Mouse (Mus musculus) forebrain, embryonic 16.5 days (tissue): Measurements from ENCODE around the gene Thsd7b. TPM values are rescaled to one million over a fixed set of nuclear protein-coding genes. Genes with fewer than 3 reads are reported as not detected.
"Not testable (repeated sequence)": the region's sequence is repeated elsewhere in the genome, so short reads cannot be mapped to it uniquely, and the experiment has no call there.

Experiments
- ATAC-seq: fragments of 200-750 bp; cut with Nextera tagmentation; 2 replicates; pipeline ENCODE4 v1.8.0; 2017; ENCODE audit warnings: mild to moderate bottlenecking, moderate library complexity
- H3K27ac ChIP-seq: fragments of 300-500 bp; sonication (generic); 2 replicates; pipeline ENCODE4 v1.5.1; 2014; ENCODE audit warnings: low read length, control low read depth
- H3K27me3 ChIP-seq: fragments of 300-500 bp; sonication (generic); replicated peaks from 2 replicates; pipeline ENCODE4 v1.6.1; 2014; ENCODE audit warnings: low read length; ENCODE audit not compliant: control insufficient read depth, insufficient read depth
- H3K36me3 ChIP-seq: fragments of 300-500 bp; sonication (generic); 2 replicates; pipeline ENCODE4 v1.6.1; 2014; ENCODE audit not compliant: control insufficient read depth, insufficient read depth
- H3K4me1 ChIP-seq: fragments of 300-500 bp; sonication (generic); replicated peaks from 2 replicates; pipeline ENCODE4 v1.6.1; 2014; ENCODE audit warnings: low read length; ENCODE audit not compliant: control insufficient read depth, insufficient read depth
- H3K4me2 ChIP-seq: fragments of 300-500 bp; sonication (generic); 2 replicates; pipeline ENCODE4 v1.6.1; 2014; ENCODE audit warnings: mild to moderate bottlenecking, low read length, control low read depth
- H3K4me3 ChIP-seq: fragments of 300-500 bp; sonication (generic); replicated peaks from 2 replicates; pipeline ENCODE4 v1.5.1; 2014; ENCODE audit warnings: mild to moderate bottlenecking, low read length, control low read depth
- H3K9ac ChIP-seq: fragments of 300-500 bp; sonication (generic); replicated peaks from 2 replicates; pipeline ENCODE4 v1.6.1; 2014; ENCODE audit warnings: low read depth, low read length, control low read depth
- H3K9me3 ChIP-seq: fragments of 300-500 bp; sonication (generic); 2 replicates; pipeline ENCODE4 v1.6.1; 2016; ENCODE audit warnings: low read length; ENCODE audit not compliant: control insufficient read depth
- WGBS: fragments of 180-500 bp; shearing (Covaris S2); extraction: QIAGEN DNeasy Blood & Tissue Kit; methylation state at CpG from one replicate; pipeline ENCODE4 v1.1.7; 2014; 5-methylcytosine and 5-hydroxymethylcytosine counted together
- polyA plus RNA-seq: library from polyadenylated mRNA; unstranded; fragments of >200 nt; fragmentation: Nextera tagmentation; extraction: Ambion mirVana; gene quantifications from 2 replicates; pipeline ENCODE4 v1.2.1, GENCODE M21; 2015

The Thsd7b gene
- polyA plus RNA-seq, 1 experiment from 2014 or later = 9.5 TPM

DNA sequence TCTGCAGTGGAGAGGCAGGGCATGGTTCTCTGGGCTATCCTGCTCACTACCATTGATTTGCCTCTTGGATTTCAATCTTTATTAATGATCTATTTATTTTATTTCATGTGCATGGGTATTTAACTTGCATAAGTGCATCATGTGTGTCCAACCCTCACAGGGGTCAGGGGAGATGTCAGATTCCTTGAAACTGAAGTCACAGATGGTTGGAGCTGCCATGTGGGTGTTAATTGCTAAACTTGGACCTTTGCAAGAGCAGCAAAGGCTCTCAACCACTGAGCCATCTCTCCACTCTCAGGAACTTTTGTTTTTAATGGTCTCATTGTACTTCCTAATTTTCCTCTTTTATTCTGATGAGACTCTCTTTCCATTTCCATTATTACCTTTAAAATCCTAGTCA, 327.8 kb downstream of the Thsd7b start:
- no peak overlapping the region for H3K27ac ChIP-seq
- H3K4me1 ChIP-seq = no peaks in the 10 kb centered on the region
- no peaks in the 10 kb centered on the region for H3K9me3 ChIP-seq
- no peak overlapping the region for H3K4me3 ChIP-seq
- no peaks in the 10 kb centered on the region for H3K36me3 ChIP-seq
- H3K4me2 ChIP-seq = no peak overlapping the region
- no peaks in the 10 kb centered on the region for H3K27me3 ChIP-seq
- no peak overlapping the region for H3K9ac ChIP-seq
- ATAC-seq = no peak

DNA sequence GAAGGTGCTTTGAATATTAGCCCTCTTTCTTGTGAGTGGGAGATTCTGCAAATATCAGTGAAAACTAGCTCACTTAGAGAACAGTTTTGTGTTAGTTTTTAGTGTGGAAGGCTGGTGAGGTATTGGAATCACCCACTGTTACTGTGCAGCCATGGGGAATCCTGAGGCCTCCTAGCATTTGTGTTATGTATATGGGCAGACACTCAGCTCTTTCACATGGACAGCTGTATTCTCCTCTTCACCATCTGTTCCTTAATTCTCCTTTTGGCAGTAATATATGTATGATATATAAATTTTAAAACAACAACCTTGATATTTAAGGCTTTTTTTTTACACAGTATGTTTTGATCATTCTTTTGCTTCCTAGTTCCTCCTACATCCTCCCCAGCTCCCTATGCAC, 329.2 kb downstream of the Thsd7b start:
- Histone ChIP-seq H3K27ac (no peak overlapping the region), H3K36me3 (no peaks in the 10 kb centered on the region), H3K4me1 (no peaks in the 10 kb centered on the region), H3K27me3 (no peaks in the 10 kb centered on the region), H3K4me2 (no peak overlapping the region), H3K4me3 (no peak overlapping the region), H3K9me3 (no peaks in the 10 kb centered on the region), H3K9ac (no peak overlapping the region)
- ATAC-seq = no peak

DNA sequence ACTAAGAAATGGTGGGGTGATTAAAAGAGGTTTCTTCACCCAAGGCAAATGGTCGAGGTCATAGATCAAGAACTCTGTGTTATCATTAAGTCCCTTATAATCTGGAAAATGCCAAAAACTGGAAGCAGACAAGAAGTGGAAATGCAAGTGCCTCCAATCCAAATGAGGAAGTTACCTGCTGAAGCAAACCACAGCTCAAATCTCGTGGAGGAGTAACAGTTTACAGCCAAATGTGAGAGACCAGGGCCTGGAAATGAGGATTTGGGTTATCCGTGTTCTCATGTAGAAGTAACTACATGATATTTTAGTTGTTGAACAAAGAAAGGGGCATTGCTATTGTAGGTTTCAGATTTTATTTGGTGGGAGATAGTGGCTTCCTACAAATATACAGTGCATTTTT, 335.3 kb downstream of the Thsd7b start:
- H3K27ac ChIP-seq = no peak overlapping the region
- H3K4me2 ChIP-seq = no peak overlapping the region
- no peak for ATAC-seq
- no peaks in the 10 kb centered on the region for H3K27me3 ChIP-seq
- no peaks in the 10 kb centered on the region for H3K4me1 ChIP-seq
- H3K9me3 ChIP-seq = no peaks in the 10 kb centered on the region; the same call in 1 of the 2 replicates
- WGBS = 79% methylated on average over 3 of the region's 3 CpGs
- no peak overlapping the region for H3K4me3 ChIP-seq
- H3K9ac ChIP-seq = no peak overlapping the region
- H3K36me3 ChIP-seq = no peaks in the 10 kb centered on the region

DNA sequence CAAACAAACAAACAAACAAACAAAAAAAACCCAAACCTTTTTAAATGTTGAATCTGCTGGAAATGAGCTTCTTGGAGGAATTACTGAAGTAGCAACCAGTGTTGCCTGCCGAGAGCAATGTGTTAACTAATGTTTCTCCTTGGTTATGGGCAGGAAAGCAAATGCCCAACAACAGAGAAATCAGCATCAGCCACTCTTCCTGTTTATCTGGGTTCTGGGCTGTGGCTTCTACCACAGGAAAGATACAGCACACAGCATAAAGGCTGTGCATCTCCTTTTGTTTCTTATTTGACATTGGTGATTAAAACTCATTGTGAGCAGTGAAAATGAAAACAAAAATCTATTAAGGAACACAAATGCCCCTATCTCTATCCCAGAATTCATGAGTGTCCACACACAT, 343.0 kb downstream of the Thsd7b start:
- ATAC-seq = no peak

DNA sequence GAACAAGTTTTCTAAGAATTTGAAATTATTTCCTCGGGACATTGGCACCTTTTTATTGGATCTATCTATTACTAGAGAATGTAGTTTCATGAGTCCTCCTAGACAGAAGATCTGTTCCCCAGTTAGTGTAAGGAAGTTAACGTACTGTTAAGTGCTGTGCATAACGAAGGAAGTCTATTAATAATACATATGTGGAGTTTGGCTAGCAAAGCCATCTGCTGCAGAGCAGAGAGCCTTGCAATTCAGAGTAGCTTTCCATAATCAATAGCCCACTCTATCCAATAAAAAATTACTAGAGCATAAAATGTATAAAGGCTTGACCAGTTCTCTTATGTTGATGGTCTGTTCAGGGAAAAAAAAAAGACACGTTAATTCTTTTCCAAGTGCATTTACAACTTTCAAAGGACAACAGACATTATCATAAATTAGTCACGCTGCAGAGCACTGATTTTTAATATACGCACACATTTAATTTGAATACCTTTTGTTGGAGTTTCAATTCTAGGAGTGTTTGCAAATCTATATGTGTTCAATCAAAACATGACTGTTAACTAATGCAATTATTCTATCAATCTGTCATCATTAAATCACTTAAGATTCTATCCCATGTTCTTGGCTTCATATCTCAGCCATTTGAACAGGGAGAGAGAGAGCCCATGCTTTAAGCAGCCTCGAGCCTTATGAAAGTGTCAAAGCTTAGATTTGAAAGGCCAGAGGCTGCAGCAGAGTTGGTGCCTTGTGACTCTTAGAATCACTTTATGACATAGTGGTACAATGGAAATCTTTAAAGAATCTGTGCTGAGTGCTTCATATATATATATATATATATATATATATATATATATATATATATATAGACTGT, 346.6 kb downstream of the Thsd7b start:
- no peaks in the 10 kb centered on the region for H3K4me1 ChIP-seq
- no peak overlapping the region for H3K9ac ChIP-seq
- peak; percentile 74 for ATAC-seq
- no peak overlapping the region; the same call in 1 of the 2 replicates for H3K4me2 ChIP-seq
- H3K27ac ChIP-seq = no peak overlapping the region
- no peaks in the 10 kb centered on the region for H3K9me3 ChIP-seq
- 31% methylated on average over 7 of the region's 7 CpGs for WGBS
- no peaks in the 10 kb centered on the region for H3K36me3 ChIP-seq
- no peaks in the 10 kb centered on the region for H3K27me3 ChIP-seq
- H3K4me3 ChIP-seq = no peak overlapping the region

More for the DNA sequence above, 343.0 kb downstream of the Thsd7b start:
- Histone ChIP-seq H3K9ac (no peak overlapping the region), H3K27me3 (no peaks in the 10 kb centered on the region), H3K9me3 (no peaks in the 10 kb centered on the region; the same call in 1 of the 2 replicates), H3K4me3 (no peak overlapping the region), H3K36me3 (no peaks in the 10 kb centered on the region), H3K27ac (no peak overlapping the region), H3K4me2 (no peak overlapping the region), H3K4me1 (no peaks in the 10 kb centered on the region)
- 90% methylated on average over 1 of the region's 1 CpGs for WGBS

DNA sequence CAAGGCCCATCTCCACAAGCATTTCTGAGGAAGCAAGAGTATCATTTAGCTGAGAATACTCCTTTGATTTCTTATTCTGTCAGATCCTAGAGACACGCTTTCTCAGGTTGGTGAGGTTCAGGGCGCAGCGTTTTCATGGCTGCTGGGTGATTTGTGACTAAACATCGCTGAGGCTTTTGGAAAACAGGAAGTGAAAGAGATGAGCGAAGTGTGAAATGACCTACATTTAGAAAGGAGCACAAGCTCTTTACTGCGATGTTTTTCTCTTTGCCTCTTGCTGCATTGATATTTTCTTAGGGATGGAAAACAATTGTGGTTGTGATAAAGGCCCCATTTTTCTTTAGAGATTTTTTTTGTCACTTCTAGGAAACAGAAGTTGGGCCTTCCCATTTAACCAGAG, 351.4 kb downstream of the Thsd7b start:
- no peak for ATAC-seq
- H3K27me3 ChIP-seq = no peaks in the 10 kb centered on the region
- H3K4me2 ChIP-seq = no peak overlapping the region
- H3K4me3 ChIP-seq = no peak overlapping the region
- H3K9me3 ChIP-seq = no peaks in the 10 kb centered on the region
- H3K36me3 ChIP-seq = no peaks in the 10 kb centered on the region
- no peak overlapping the region for H3K27ac ChIP-seq
- WGBS = 88% methylated on average over 6 of the region's 6 CpGs
- no peak overlapping the region for H3K9ac ChIP-seq
- no peaks in the 10 kb centered on the region for H3K4me1 ChIP-seq

DNA sequence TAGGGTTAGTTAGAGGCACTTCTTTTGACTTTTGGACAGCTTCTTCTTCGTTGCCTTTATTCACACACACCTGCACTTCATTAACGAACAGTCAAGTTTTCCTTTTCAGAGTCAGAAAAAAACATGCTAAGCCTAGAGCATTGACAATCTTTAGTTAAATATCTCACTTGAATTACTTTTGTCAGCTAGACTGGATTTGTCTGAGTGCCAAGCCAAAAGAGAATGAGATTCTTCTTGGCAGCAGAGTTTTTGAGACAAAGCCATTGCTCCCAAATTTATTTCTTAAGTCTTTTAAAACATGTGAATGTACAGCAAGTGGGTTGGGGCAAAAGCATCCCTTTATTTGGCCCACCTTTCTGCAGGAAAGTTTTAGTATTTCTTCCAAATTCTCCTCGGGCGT, 362.0 kb downstream of the Thsd7b start:
- no peak overlapping the region for H3K4me3 ChIP-seq
- no peak overlapping the region for H3K9ac ChIP-seq
- ATAC-seq = no peak
- H3K4me2 ChIP-seq = no peak overlapping the region
- H3K4me1 ChIP-seq = no peaks in the 10 kb centered on the region
- no peaks in the 10 kb centered on the region for H3K27me3 ChIP-seq
- H3K27ac ChIP-seq = no peak overlapping the region
- H3K36me3 ChIP-seq = no peaks in the 10 kb centered on the region
- no peaks in the 10 kb centered on the region for H3K9me3 ChIP-seq
- 32% methylated on average over 4 of the region's 4 CpGs for WGBS

DNA sequence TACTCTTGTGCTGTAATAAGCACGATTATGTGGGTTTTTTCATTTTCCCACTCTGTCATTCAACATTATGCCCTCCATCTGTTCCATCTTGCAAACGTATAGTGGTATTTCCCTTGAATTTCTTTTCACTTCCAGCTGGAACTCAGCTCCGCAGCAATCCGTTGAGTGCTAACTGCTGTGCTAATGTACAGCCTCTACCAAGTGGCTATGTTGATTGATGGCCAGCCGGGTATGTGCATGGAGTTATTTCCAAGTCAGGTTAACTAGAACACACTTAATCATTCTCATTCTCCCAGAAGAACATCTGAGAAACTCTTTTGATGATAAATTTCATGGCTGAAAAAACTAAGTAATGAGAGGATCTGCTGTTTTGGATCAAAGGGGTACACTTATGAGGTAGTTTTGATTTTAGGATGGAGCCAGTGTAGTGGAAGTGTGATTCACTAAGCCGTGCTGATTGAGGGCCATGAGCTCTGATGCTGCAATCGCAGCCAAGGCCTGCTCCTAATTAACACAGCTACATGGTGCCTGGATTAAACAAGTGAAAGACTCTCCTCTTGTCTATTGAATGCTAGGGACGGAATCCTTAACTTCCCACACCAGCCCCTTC, 371.3 kb downstream of the Thsd7b start:
- peak; percentile 96 for ATAC-seq
- WGBS = 21% methylated on average over 8 of the region's 8 CpGs
- Histone ChIP-seq H3K36me3 (no peaks in the 10 kb centered on the region), H3K27me3 (no peaks in the 10 kb centered on the region), H3K9ac (no peak overlapping the region), H3K9me3 (no peaks in the 10 kb centered on the region), H3K4me2 (no peak overlapping the region), H3K4me3 (no peak overlapping the region), H3K27ac (peak overlapping the region; percentile 23), H3K4me1 (peaks cover 4% of the 10 kb centered on the region)

DNA sequence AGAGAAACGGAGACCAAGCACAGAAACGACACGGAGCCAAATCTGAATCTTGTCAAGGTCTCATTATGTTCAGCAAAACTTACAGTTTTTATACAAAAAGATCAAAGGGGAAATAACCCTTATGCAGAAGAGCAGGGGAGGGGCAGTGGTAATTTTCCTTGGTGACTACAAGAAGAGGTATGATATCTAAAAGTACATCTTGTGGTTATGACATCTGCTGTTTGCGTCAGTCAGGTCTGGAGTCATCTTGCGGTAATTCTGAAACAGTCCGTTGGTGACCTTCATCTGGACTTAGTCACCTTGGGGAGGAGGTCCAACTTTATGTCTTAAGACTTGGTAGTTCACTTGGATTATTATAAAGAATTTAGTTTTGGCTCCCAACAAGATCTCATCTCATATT, 378.3 kb downstream of the Thsd7b start:
- not testable (repeated sequence) for H3K9ac ChIP-seq, H3K4me2 ChIP-seq, H3K27ac ChIP-seq, H3K4me1 ChIP-seq, H3K9me3 ChIP-seq, H3K27me3 ChIP-seq, H3K4me3 ChIP-seq, ATAC-seq, H3K36me3 ChIP-seq
- WGBS = 92% methylated on average over 6 of the region's 6 CpGs
